8 mouse cellular contexts compared by ENCODE assay signal in genomic region chr4:156203001-156203412, GRCm38 (mm10). TPM values are rescaled to one million over a fixed set of nuclear protein-coding genes. Genes with fewer than 3 reads are reported as not detected.
DNase-seq lines count a peak whose midpoint lies in the region; ATAC-seq and TF ChIP-seq lines count a peak whose summit lies in the region.

Gene AW011738, plus strand, starts transcription at chr4:156203304.

- intact Hi-C loops in left cerebral cortex, adult 2 months (cut with DNase I), result loop anchor here (2.0 kb wide), 1 partner anchor 32 kb away; the partner anchor contains the start of gene Plekhn1
- intact Hi-C loops in left cerebral cortex, postnatal 36 days (cut with DNase I), result loop anchor here (2.0 kb wide), 1 partner anchor 32 kb away; the partner anchor contains the start of gene Plekhn1

- H3K27me3 ChIP-seq in hindbrain, embryonic 12.5 days, result peaks cover 9% of the 10 kb centered on the region; the same call in 1 of the 2 replicates

- no peaks in the 10 kb centered on the region for H3K36me3 ChIP-seq in hindbrain, embryonic 12.5 days

- peak; percentile 56 to 67 for DNase-seq in left cerebral cortex, adult 2 months (ENCODE audit: extremely low spot score in 1 of 2, low spot score in 2 of 2)
- no peak for DNase-seq in left cerebral cortex, adult 8-10 months (ENCODE audit: low spot score in 2 of 2)
- peak; percentile 84 for DNase-seq in cerebellum, adult 9-11 months
- peak; percentile 64 for DNase-seq in forelimb bud, embryonic 11.5 days (ENCODE audit: low read depth, low spot score)
- DNase-seq in left cerebral cortex, postnatal 36 days (ENCODE audit: low spot score in 2 of 2), result peak; percentile 53 to 60
- peak; percentile 82 for DNase-seq in skeletal muscle tissue, adult 2 months (ENCODE audit: low read depth, low spot score)

- peak within 1 kb of the TSS; percentile 80 for H3K9ac ChIP-seq in hindbrain, embryonic 12.5 days

- peak within 1 kb of the TSS; percentile 72 for H3K4me3 ChIP-seq in left cerebral cortex, adult 2 months
- H3K4me3 ChIP-seq in hindbrain, embryonic 12.5 days, result peak within 1 kb of the TSS; percentile 60

- H3K27ac ChIP-seq in left cerebral cortex, adult 2 months, result peak within 1 kb of the TSS; percentile 76
- H3K27ac ChIP-seq in hindbrain, embryonic 12.5 days, result peak within 1 kb of the TSS; percentile 74

- no peaks in the 10 kb centered on the region for H3K9me3 ChIP-seq in hindbrain, embryonic 12.5 days (replicated peaks)

- TF ChIP-seq CTCF in left cerebral cortex, adult 2 months (IDR thresholded peaks at IDR 0.05), result no peak

- ATAC-seq in hindbrain, embryonic 12.5 days (ENCODE audit: low FRiP score), result peak; percentile 82
- ATAC-seq in megakaryocyte progenitor cell, adult 5-6 weeks (replicated peaks; ENCODE audit: poor library complexity), result peak; percentile 77

- peaks cover 30% of the 10 kb centered on the region for H3K4me1 ChIP-seq in hindbrain, embryonic 12.5 days

- peak within 1 kb of the TSS; percentile 92 for H3K4me2 ChIP-seq in hindbrain, embryonic 12.5 days (replicated peaks)

- under 1% methylated on average over 32 of the region's 39 CpGs for WGBS in hindbrain, embryonic 12.5 days

RNA-seq across cellular contexts. Expression of gene AW011738, which starts in this region (rescaled TPM):
- total RNA-seq in left cerebral cortex, adult 2 months (2021), result 1 to 10 TPM; 6.4 to 6.6 TPM
- total RNA-seq in left cerebral cortex, adult 8-10 months (2022), result 1 to 10 TPM; 5.9 to 7.5 (median 7.0) TPM
- 7.0 and 7.6 TPM in 2 replicates for polyA plus RNA-seq in hindbrain, embryonic 12.5 days (2016; fragmentation: Nextera tagmentation; extraction: Ambion mirVana)
- total RNA-seq in left cerebral cortex, postnatal 36 days (2021), result 1 to 10 TPM; 4.0 to 5.8 TPM
- total RNA-seq in megakaryocyte progenitor cell, adult 5-6 weeks (2015), result 0.46 and 0.62 TPM in 2 replicates
- 0.07 and 0.12 TPM in 2 replicates for total RNA-seq in megakaryocyte progenitor cell, adult 5-6 weeks (2017)

Comparison
In these comparisons a context has a peak if more than half of its experiments do, and no peak if none do; other contexts are left out.
1. DNase-seq: peak in left cerebral cortex, adult 2 months (2 of 2), cerebellum, adult 9-11 months (single experiment), forelimb bud, embryonic 11.5 days (single experiment), left cerebral cortex, postnatal 36 days (2 of 2) and skeletal muscle tissue, adult 2 months (single experiment); none in left cerebral cortex, adult 8-10 months (0 of 2).
2. Peak in ATAC-seq in megakaryocyte progenitor cell, adult 5-6 weeks; RNA of the gene not detected or under 1 TPM.